Mouse (Mus musculus): ENCODE data around the gene Scnn1a. TPM values are rescaled to one million over a fixed set of nuclear protein-coding genes. Genes with fewer than 3 reads are reported as not detected.

Scnn1a gene
- polyA plus RNA-seq, 1 experiment from 2014 or later, result 0.29 TPM

- Histone ChIP-seq H3K9me3 (replicated peaks; ENCODE audit: control insufficient read depth, low read length) (no peaks in the 10 kb centered on the region), H3K36me3 (ENCODE audit: control insufficient read depth, insufficient read depth, low read length) (no peaks in the 10 kb centered on the region), H3K4me1 (ENCODE audit: control insufficient read depth, insufficient read depth, low read length) (no peaks in the 10 kb centered on the region), H3K9ac (ENCODE audit: low read length) (no peak overlapping the region), H3K27ac (ENCODE audit: low read depth, low read length) (no peak overlapping the region), H3K27me3 (replicated peaks; ENCODE audit: control insufficient read depth, insufficient read depth, low read length) (peaks cover 29% of the 10 kb centered on the region), H3K4me2 (ENCODE audit: low read length) (no peak overlapping the region), H3K4me3 (ENCODE audit: low read depth, low read length) (no peak overlapping the region)
- DNase-seq (ENCODE audit: low spot score), result peak; percentile 21
- ATAC-seq, result no peak
- 55% methylated on average over 6 of the region's 6 CpGs for WGBS
Observed at GRCm38 (mm10) chr6:125377042-125377441, 56.6 kb downstream of the Scnn1a start.

GRCm38 (mm10) chr6:125377582-125378451 is 57.4 kb downstream of the Scnn1a start:
- no peak overlapping the region for H3K4me2 ChIP-seq (ENCODE audit: low read length)
- DNase-seq (ENCODE audit: low spot score) (peak; percentile 22), ATAC-seq (peak; percentile 29; the same call in 1 of the 2 replicates)
- no peak overlapping the region for H3K9ac ChIP-seq (ENCODE audit: low read length)
- H3K4me3 ChIP-seq (ENCODE audit: low read depth, low read length), result no peak overlapping the region
- WGBS, result 47% methylated on average over 14 of the region's 16 CpGs
- H3K4me1 ChIP-seq (ENCODE audit: control insufficient read depth, insufficient read depth, low read length), result no peaks in the 10 kb centered on the region
- no peaks in the 10 kb centered on the region for H3K9me3 ChIP-seq (replicated peaks; ENCODE audit: control insufficient read depth, low read length)
- H3K27ac ChIP-seq (ENCODE audit: low read depth, low read length), result no peak overlapping the region
- no peaks in the 10 kb centered on the region for H3K36me3 ChIP-seq (ENCODE audit: control insufficient read depth, insufficient read depth, low read length)
- H3K27me3 ChIP-seq (replicated peaks; ENCODE audit: control insufficient read depth, insufficient read depth, low read length), result peaks cover 31% of the 10 kb centered on the region

DNA sequence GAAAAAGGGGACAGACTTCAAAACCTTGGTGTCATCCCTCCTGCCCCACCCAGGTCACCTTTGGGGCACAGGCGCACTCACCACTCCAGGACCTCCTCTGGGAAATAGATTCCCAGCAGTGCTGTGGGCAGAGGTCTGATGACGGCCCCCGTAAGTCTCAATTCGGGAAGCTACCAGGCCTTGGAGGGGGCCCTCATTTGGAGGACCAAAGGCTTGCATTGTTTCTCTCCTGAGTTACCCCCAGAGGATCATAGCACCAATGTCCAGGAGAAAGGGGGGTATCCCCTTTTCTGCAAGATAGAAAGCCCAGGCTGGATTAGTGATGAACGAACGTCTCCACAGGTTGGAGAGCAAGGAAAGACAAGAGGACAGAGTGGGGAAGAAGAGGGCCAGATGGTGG is 58.2 kb downstream of the Scnn1a start:
- Histone ChIP-seq H3K9ac (ENCODE audit: low read length) (no peak overlapping the region), H3K4me3 (ENCODE audit: low read depth, low read length) (no peak overlapping the region), H3K36me3 (ENCODE audit: control insufficient read depth, insufficient read depth, low read length) (no peaks in the 10 kb centered on the region), H3K9me3 (replicated peaks; ENCODE audit: control insufficient read depth, low read length) (no peaks in the 10 kb centered on the region), H3K27me3 (replicated peaks; ENCODE audit: control insufficient read depth, insufficient read depth, low read length) (peaks cover 31% of the 10 kb centered on the region), H3K27ac (ENCODE audit: low read depth, low read length) (no peak overlapping the region), H3K4me1 (ENCODE audit: control insufficient read depth, insufficient read depth, low read length) (no peaks in the 10 kb centered on the region), H3K4me2 (ENCODE audit: low read length) (no peak overlapping the region)
- 12% methylated on average over 6 of the region's 6 CpGs for WGBS
- ATAC-seq, result peak; percentile 7; the same call in 1 of the 2 replicates
- DNase-seq (ENCODE audit: low spot score), result no peak

- Histone ChIP-seq H3K4me1 (ENCODE audit: control insufficient read depth, insufficient read depth, low read length) (no peaks in the 10 kb centered on the region), H3K27me3 (replicated peaks; ENCODE audit: control insufficient read depth, insufficient read depth, low read length) (peaks cover 31% of the 10 kb centered on the region), H3K36me3 (ENCODE audit: control insufficient read depth, insufficient read depth, low read length) (no peaks in the 10 kb centered on the region), H3K9me3 (replicated peaks; ENCODE audit: control insufficient read depth, low read length) (no peaks in the 10 kb centered on the region), H3K4me3 (ENCODE audit: low read depth, low read length) (peak overlapping the region; percentile 10; the same call in 1 of the 2 replicates), H3K27ac (ENCODE audit: low read depth, low read length) (no peak overlapping the region), H3K9ac (ENCODE audit: low read length) (no peak overlapping the region), H3K4me2 (ENCODE audit: low read length) (peak overlapping the region; percentile 48; the same call in 1 of the 2 replicates)
- 5% methylated on average over 9 of the region's 9 CpGs for WGBS
- ATAC-seq, result no peak
- DNase-seq (ENCODE audit: low spot score), result no peak
Observed at GRCm38 (mm10) chr6:125379781-125380180, 59.3 kb downstream of the Scnn1a start.

DNA sequence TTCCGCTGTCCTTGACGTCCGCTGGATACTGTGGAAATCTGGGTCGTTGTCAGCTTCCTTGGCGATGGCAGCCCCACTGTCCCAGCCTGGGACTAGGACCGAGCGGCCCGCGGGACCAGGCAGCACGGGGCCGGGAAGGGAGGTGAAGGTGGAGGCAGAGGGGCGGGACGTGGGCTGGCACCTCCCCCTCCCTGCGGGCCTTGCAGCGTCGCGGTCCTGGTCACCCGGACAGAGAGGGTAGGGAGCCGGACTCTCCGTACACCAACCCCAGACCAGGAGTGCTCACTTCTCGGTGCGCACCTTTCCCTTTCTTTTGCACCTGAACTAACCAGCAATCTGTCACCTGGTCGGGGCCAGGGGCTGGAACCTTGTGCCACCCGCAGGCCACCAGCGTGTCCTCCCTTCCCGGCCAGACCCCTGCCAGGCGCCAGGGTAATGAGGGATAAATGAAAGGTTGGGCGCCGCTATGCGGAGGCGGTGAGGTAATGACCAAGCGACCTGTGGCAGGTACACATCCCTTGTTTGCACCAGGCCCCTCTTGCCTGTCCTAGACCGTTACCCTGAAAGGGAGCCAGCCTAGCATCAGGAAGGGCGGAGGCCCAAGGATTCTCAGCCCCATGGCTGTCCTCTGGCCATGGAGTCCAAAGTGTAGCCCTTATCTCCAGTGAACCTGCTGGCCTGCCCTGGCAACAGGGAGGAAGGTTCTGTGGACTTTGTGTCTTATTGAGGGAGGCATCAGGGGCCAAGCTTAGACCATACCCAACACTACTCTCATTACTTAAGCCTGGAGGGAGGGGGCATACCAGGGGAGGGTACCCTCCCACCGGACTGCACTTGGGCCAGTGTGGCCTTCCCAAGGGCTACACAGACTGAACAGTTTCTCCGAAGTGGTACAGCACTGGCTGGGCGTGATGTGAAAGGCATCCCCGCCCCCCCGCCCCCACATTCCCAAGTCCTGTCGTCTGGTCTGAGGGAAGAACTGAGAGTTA is 60.2 kb downstream of the Scnn1a start, which contains the start of gene Plekhg6:
Plekhg6 (minus strand) TSS at position 422 of the 989 bp plus-strand sequence.
- Histone ChIP-seq H3K4me1 (ENCODE audit: control insufficient read depth, insufficient read depth, low read length) (no peaks in the 10 kb centered on the region), H3K27me3 (replicated peaks; ENCODE audit: control insufficient read depth, insufficient read depth, low read length) (peaks cover 31% of the 10 kb centered on the region), H3K9me3 (replicated peaks; ENCODE audit: control insufficient read depth, low read length) (no peaks in the 10 kb centered on the region), H3K36me3 (ENCODE audit: control insufficient read depth, insufficient read depth, low read length) (no peaks in the 10 kb centered on the region), H3K27ac (ENCODE audit: low read depth, low read length) (no peak within 1 kb of the TSS), H3K4me3 (ENCODE audit: low read depth, low read length) (peak within 1 kb of the TSS; percentile 10), H3K4me2 (ENCODE audit: low read length) (peak within 1 kb of the TSS; percentile 48), H3K9ac (ENCODE audit: low read length) (no peak within 1 kb of the TSS)
- DNase-seq (ENCODE audit: low spot score), result no peak
- 9% methylated on average over 37 of the region's 40 CpGs for WGBS
- no peak for ATAC-seq

- Histone ChIP-seq H3K9me3 (replicated peaks; ENCODE audit: control insufficient read depth, low read length) (no peaks in the 10 kb centered on the region), H3K9ac (ENCODE audit: low read length) (no peak overlapping the region), H3K36me3 (ENCODE audit: control insufficient read depth, insufficient read depth, low read length) (no peaks in the 10 kb centered on the region), H3K27me3 (replicated peaks; ENCODE audit: control insufficient read depth, insufficient read depth, low read length) (peaks cover 31% of the 10 kb centered on the region), H3K4me3 (ENCODE audit: low read depth, low read length) (no peak overlapping the region), H3K4me1 (ENCODE audit: control insufficient read depth, insufficient read depth, low read length) (no peaks in the 10 kb centered on the region), H3K4me2 (ENCODE audit: low read length) (no peak overlapping the region), H3K27ac (ENCODE audit: low read depth, low read length) (no peak overlapping the region)
- WGBS, result 65% methylated on average over 2 of the region's 2 CpGs
- DNase-seq (ENCODE audit: low spot score) (no peak), ATAC-seq (no peak)
Observed at GRCm38 (mm10) chr6:125382024-125382423, 61.6 kb downstream of the Scnn1a start.

DNA sequence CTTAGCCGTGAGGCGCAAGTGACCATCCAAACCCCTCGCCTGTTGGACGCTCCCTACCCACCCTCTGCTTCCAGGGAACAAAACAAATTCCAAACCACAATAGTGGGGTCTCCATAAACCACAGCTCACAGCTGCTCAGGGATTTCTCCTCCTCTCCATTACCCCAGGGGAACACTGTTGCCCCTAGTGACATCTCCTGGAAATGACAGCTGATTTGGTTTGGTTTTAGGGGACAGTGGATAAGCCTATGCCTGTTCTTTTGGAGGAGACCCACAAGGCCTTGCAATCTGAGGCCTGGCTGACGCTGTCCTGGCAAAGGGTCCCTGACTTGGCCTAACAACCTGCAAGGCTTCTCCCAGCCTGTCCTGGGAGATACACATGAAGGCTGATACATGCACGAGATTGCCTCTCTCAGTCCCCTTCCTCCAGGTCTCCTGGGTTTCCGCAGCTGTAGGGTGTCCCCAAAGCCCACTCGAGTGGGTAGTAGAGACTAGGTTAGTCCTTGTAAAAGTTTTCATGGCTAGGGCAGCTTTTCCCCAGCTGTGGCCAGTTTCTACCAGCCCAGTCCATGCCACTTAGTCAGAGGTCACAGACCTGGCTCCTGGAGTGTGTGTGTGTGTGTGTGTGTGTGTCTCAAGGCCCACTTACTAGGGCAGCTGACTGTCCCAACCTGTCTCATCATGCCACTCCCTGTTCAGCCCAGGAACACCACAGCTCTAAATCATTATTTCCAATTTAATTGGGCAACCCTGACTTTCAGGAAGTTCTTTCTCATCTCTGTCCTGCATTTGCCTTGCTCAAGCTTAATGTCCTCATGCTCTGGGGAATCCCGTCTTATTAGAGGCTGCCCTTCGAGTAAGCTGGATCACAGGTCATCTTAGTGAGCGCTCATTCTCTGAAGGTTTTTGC is 64.9 kb downstream of the Scnn1a start:
- Histone ChIP-seq H3K4me1 (ENCODE audit: control insufficient read depth, insufficient read depth, low read length) (no peaks in the 10 kb centered on the region), H3K36me3 (ENCODE audit: control insufficient read depth, insufficient read depth, low read length) (no peaks in the 10 kb centered on the region), H3K4me2 (ENCODE audit: low read length) (no peak overlapping the region), H3K27ac (ENCODE audit: low read depth, low read length) (no peak overlapping the region), H3K4me3 (ENCODE audit: low read depth, low read length) (no peak overlapping the region), H3K9ac (ENCODE audit: low read length) (no peak overlapping the region), H3K9me3 (replicated peaks; ENCODE audit: control insufficient read depth, low read length) (no peaks in the 10 kb centered on the region), H3K27me3 (replicated peaks; ENCODE audit: control insufficient read depth, insufficient read depth, low read length) (peaks cover 13% of the 10 kb centered on the region)
- DNase-seq (ENCODE audit: low spot score), result peak; percentile 40
- ATAC-seq, result no peak
- WGBS, result 63% methylated on average over 11 of the region's 11 CpGs

DNA sequence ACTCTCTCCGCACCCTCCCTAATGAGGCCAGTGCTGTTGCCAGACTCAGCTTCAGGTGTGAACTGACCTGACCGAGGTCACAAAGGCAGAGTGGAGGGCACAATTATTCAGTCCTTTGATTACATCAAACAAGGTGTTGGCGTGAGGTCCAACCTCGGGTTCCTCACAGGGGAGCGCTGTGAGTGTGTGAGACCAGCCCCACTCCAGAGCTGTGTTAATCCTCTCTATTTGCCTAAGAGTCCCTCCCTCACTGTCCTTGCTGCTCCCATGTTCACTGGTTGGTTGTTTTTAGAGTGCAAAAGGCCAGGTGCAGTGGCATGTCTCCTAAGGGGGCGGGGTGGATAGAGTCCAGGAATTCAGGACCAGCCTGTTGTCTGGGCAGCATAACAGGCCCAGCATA is 65.6 kb downstream of the Scnn1a start:
- H3K9ac ChIP-seq (ENCODE audit: low read length), result no peak overlapping the region
- no peaks in the 10 kb centered on the region for H3K4me1 ChIP-seq (ENCODE audit: control insufficient read depth, insufficient read depth, low read length)
- WGBS, result 78% methylated on average over 6 of the region's 6 CpGs
- no peak for ATAC-seq
- peaks cover 5% of the 10 kb centered on the region; the same call in 1 of the 2 replicates for H3K27me3 ChIP-seq (replicated peaks; ENCODE audit: control insufficient read depth, insufficient read depth, low read length)
- DNase-seq (ENCODE audit: low spot score), result no peak
- H3K4me2 ChIP-seq (ENCODE audit: low read length), result no peak overlapping the region
- H3K4me3 ChIP-seq (ENCODE audit: low read depth, low read length), result no peak overlapping the region
- H3K27ac ChIP-seq (ENCODE audit: low read depth, low read length), result no peak overlapping the region
- no peaks in the 10 kb centered on the region for H3K36me3 ChIP-seq (ENCODE audit: control insufficient read depth, insufficient read depth, low read length)
- no peaks in the 10 kb centered on the region for H3K9me3 ChIP-seq (replicated peaks; ENCODE audit: control insufficient read depth, low read length)

All from forebrain, embryonic 14.5 days (tissue).